Mouse (Mus musculus): ENCODE measurements around the gene Tmtc1.
A peak's percentile ranks its signal among the peaks of the same experiment; 100 is the strongest.

Tmtc1 gene

DNA sequence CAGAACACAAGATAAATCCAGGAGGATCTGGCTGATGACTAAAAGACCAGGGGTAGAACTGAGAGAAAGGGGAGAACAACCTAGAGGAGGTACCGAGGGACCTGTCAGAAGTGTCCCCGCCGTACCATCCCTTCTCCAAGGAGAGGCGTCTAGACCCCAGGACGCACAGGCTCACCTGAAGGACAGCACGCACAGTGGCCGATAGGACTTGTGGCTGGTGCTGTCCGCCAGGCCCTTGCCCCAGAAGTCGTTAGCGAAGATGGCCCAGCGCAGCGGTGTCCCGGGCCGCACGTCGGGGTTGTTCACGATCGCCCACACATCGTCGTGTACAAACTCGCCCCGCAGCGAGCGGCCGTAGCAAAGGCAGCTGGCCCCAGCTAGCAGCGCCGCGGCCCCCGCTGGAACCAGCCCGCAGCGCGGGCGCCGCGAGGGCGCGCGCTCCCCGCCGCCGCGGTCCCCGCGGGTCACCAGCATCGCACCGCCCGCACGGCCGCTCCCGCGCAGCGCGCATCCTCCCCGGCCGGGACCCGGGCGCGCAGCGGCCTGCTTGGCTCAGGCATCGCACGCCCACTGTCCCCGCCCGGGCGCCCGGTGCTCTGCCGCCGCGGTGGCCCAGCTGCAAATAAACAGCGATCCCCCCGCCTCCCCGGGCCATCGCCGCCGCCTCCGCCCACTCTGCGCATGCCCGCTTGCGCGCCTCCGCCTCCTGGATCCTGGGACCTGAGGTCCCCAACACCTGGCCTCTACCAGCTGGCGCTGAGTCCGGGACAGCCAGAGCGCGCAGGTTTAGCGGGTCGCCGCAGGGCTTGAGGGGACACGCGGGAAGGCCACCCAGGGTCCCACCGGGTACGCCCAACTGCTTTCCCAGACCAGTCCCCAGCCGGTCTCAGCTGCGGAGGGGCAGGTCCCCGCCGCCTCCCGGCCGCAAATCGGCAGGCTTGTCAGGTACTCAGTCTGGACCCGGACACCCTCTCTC is at the start of gene Tmtc1:
TSS of gene Tmtc1 (minus strand) at position 664 of the 976 bp plus-strand sequence.
- peak; percentile 77 for DNase-seq

DNA sequence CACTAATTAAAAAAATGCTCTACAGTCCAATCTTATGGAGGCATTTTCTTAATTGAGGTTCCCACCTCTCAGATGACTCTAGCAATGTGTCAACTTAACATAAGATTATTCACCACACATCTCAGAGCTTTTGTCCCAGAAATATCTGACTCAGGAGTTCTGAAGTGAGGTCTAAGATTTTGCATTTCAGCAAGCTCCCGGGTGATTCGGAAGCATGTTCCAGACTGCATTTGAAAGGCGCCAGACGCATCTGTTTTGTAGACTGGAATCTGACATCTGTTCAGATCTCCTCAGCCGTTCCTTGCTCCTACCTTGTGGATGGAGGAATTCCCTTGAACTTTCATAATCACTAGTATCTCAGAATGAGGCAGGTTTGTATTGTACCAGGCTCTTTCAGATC is 47.7 kb upstream of the Tmtc1 start:
- DNase-seq: no peak

- no peak for DNase-seq
These were observed 42.6 kb upstream of the Tmtc1 start for GRCm38 (mm10) chr6:148486756-148487155.

- DNase-seq: no peak
These were observed 37.7 kb upstream of the Tmtc1 start for GRCm38 (mm10) chr6:148481894-148482293.

GRCm38 (mm10) chr6:148479671-148480237 is 35.6 kb upstream of the Tmtc1 start:
- DNase-seq: no peak

GRCm38 (mm10) chr6:148478350-148478749 is 34.2 kb upstream of the Tmtc1 start:
- DNase-seq: no peak

DNA sequence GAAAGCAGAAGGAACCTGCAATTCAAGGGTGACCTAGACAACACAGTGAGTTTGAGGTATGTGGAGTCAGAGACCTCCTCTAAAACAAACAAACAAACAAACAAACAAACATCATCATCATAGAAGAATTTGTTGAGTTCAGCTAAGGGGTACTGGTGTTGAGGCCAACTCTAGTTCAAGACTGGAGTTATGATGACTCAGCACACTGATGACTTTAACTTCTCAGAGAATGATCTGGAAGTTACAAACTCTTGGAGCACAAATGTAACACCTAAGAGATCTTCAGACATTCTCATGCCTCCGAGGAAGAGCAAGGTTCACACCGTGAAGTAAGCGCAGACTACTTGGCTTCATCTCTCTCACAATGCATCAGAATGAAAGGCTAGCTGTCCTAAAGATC is 28.1 kb upstream of the Tmtc1 start:
- DNase-seq: no peak

GRCm38 (mm10) chr6:148467924-148468389 is 23.8 kb upstream of the Tmtc1 start:
- DNase-seq: no peak

DNA sequence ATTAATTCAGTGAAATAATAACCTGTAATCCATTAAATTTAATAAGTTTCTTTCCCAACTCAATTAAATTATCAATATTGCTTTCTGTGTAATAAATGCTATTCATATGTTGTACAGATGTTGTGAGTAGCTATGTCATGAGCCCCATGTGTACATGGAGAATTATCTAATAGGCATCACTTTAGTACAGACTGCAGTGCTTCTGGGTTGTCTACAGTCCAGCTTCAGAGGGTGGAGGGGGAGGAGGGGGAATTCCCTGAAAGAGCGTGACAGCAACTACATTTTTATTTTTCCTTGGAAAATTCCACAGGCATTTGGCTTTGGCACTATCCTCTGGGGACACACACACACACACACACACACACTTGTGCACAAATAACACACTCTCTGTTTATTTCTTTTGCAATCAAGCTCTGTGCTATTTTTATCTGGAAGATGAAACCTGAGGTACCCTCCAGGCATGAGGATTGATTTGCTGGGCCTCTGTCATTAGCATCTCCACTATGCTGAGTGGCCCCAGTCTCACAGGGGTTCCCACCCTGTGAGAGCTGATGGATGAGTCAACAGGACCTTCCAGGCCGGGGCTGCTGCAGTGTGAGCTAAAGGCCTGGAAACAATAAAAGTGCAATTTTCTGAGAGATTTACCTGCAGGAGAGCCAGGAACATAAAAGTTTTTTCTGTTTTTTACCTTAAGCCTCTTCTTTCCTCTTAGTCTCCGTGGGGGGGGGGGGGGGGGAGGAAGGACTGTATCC is 23.2 kb upstream of the Tmtc1 start:
- DNase-seq: no peak

- DNase-seq: no peak
These were observed 15.4 kb upstream of the Tmtc1 start for GRCm38 (mm10) chr6:148459636-148460035.

GRCm38 (mm10) chr6:148455470-148455869 is 11.3 kb upstream of the Tmtc1 start:
- no peak for DNase-seq

DNA sequence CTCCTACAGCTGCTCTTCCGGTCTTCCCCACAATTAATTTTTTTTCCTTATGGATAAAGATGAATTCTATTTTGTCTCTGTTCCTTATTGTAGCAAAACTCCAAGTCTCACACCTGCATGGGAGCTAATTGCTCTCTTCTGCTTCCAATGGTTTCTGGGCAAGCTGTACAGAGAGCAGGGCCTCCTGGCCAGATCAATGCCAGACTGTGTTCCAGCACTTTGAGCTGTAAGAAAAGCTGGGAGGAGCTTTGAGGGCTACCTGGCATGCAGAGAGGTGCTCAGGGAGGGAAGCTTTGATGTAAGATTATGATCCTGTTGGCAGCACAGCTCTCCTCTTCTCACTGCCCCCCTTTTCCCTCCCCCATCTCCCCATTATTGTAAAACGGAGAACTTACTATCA is 10.6 kb upstream of the Tmtc1 start:
- DNase-seq: no peak

DNA sequence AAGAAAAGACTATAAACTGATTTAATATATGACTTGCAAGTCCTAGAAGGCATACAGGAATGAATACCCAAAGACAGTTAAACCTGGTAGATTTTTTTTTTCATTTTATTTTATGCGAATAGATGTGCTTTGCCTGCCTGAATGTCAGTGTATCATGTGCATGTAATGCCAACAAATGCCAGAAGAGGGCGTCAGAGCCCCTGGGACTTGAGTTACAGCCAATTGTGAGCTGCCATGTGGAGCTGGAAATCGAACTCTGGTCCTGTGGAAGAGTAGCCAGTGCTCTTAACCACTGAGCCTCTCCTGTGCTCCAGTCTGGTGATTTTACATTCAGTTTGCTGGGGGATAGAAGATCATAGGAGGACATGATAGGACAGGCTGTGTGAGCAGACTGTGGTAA is 4.0 kb upstream of the Tmtc1 start:
- no peak for DNase-seq

- DNase-seq: no peak
These were observed 1.9 kb upstream of the Tmtc1 start for GRCm38 (mm10) chr6:148446113-148446512.

GRCm38 (mm10) chr6:148444796-148445195 is 607 bp upstream of the Tmtc1 start:
- no peak for DNase-seq

DNA sequence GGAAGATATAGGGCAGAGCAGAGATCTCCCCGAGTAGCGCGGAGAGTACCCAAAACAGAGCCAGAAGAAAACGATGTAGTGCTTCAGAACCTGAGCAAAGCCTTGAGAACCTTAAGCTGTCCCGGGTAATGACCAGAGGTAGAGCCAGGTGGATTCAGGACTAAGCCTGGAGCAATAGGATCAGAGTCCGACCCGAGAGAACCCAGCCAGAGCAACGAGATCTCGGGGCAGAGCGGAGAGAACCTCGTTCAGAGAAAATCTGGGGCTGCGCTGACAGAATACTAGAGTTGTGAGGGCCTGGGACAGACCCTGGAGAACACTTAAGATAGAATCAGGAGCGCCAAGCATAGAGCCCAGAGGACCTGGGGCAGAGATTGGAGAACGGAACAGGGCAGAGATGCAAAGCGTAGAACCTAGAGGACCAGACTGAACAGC is 881 bp downstream of the Tmtc1 start:
- DNase-seq: peak; percentile 47

DNA sequence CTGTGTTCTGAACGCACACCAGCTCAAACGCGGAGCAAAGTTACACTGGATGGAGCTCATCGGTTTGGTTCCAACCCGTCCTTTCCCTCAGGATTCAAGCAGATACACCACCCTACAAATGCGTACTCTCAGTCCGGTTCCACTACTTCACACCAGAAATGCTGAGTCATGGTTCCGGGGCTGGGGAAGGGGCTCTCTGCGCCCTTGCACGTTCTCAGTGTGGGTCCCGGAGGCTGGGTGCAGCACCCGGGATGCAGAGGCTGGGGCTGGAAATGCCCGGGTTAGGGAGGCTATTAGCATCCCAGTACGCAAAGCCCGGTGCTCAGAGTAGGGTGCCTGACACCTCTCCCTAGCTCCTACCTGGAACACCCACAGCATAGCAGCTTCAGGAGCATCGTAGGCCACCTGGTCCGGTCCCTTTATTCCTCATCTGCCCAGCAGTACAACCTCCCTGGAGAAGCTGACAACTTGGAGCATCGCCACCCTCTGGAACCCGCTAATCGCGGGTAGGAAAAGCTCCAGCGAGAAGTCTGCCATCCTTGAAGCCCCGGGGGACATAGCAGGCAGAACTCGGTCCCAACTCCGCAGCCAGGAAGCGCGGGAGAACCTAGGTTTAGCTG is 1.4 kb downstream of the Tmtc1 start:
- peak; percentile 58 for DNase-seq

- no peak for DNase-seq
These were observed 2.3 kb downstream of the Tmtc1 start for GRCm38 (mm10) chr6:148441871-148442270.

DNA sequence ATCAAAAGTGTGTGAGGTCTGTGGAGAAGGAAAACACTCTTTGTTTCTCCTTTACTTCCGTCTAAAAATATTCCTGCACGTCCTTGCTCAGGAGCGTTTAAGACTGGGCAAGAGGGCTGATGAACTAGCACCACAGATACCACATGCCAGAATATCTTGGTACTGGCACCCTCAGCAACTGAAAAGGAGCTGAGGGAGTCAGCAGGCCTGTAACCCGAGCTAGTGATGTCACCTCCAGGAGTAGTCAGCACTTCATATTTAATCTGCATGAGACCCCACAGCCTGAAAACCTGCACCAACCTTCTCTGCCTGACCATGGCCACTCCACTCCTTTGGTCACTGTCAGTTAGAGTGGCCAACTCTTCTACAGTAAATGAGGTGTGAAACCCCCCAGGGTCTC is 5.1 kb downstream of the Tmtc1 start:
- DNase-seq: no peak

GRCm38 (mm10) chr6:148437565-148437964 is 6.6 kb downstream of the Tmtc1 start:
- DNase-seq: no peak

DNA sequence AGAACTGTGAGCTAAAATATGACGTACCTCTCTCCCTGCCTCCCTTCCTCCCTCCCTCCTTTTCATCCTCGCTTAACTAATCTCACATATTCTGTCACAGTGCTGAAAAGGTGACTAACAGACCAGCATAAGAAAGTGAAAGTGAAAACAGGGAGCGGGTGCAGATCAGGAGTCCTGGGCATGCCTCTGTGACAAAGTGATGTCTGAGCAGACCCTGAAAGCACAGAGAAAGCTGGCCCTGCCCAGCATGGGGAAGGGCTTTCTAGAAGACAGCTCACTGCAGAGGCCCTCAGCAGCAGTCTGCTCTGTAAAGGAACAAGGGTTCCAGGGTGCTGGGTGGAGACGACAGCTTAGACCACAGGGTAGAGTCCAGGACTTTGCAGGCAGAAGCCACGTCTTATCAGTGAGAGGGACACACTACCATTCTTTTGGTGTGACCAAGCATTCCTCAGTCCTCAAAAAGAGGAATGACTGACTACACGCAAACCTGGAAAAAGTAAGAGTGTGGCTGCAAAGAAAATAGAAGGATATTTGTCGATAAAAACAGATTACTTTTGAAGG is 7.7 kb downstream of the Tmtc1 start:
- no peak for DNase-seq

DNA sequence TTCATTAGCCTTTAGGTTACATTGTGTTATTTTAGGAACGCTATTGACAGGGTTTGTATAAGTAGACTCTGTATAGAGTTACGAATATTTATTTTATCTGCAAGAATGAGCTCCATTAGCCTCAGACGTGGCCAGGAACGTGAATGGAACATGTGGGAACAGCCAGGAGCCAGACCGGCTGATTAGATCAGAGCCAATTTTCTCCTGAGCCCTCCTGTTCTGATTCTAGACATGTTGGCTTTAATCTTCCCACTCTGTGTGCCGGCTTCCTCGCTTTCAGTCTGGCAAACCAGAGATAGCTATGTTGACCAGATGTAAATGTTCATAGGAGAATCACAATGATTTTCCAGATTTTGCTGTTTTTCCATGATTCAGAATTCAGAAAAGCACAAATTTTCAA is 22.6 kb downstream of the Tmtc1 start:
- no peak for DNase-seq

DNA sequence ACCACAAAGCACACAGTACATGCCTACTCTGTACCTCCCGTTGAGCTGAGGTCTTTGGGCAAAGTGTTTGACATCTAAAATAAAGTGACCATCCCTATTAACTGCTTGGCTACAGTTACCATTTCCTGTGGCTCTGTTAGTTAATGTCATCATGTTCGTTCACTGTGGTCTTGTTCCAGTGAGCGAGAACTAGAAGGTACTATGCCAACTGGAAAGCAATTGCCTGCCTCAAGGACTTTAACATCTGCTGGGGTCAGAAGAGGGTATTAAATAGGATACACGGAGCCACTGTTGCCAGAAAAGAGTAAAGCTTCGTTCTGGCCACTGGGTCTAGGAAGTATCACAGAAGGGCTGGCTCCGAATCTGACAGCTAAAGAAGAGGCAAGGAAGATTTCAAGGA is 23.8 kb downstream of the Tmtc1 start:
- DNase-seq: no peak

Data from right cerebral cortex, postnatal 25 days (tissue).